Mouse (Mus musculus): ENCODE results near the gene Vps13d.

DNA sequence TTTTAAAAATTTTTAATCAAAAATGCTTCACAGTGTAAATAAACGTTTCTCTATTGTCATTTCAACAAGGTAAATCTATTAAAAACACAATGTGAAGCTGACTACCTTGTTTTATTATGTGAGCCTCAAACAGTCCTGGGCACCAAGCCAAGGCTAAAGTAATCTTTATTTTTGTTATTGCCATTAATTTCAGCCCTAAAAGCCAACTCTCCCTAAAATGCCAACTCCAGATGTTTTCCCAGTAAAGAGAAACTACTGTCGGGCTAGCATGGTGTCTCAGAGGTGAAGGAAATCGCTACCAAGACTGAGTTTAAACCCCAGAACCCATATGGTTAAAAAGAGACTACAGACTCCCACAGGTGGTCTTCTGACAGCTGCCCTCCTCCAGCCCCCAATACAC is 1.4 kb downstream of the Vps13d start:
- no peak for TF ChIP-seq CTCF (IDR thresholded peaks at IDR 0.05; ENCODE audit: low read depth, low read length)
- no peak for TF ChIP-seq POLR2A (IDR thresholded peaks at IDR 0.05; ENCODE audit: insufficient read depth, low read length)
- TF ChIP-seq EP300 (IDR thresholded peaks at IDR 0.05; ENCODE audit: insufficient read depth, low read depth, low read length), result no peak
